Mouse (Mus musculus) mature B cell (primary cell): ENCODE measurements at regions not wholly inside any gene's neighbourhood (a gene's known extent, or its start where the extent isn't known, plus 50 kb on each side); places are given as distances from the start of the nearest gene placed in this dataset.

Experiments used
- in situ Hi-C: fragments of 300-500 bp; cut with MboI; formaldehyde crosslinking; loops from 2 replicates; pipeline ENCODE4 v1.14.3; 2019

DNA sequence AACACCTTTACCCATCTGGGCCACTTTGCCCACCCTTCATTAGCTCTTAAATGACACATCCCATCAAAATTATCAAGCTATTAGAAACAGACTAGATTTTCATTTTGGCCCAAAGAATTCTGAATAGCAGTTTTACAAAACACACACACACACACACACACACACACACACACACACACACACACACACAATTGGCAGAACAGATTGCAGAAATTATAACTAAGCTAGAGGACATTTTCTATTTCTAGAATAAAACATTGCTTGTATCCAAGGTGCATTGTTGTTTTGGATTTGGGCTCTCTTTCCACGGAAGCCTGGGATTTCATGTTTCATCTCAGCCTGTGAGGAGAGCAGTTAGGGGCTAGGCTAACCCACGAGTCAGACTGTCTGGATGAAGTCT is 455.1 kb downstream of the Etnk1 start:
- in situ Hi-C loops: loop anchor here (25.0 kb wide), 1 partner anchor 1390 kb away; no protein-coding TSS in a partner anchor

GRCm38 (mm10) chr6:143624901-143625300 is 457.9 kb downstream of the Etnk1 start:
- in situ Hi-C loops: loop anchor here (25.0 kb wide), 1 partner anchor 1387 kb away; no protein-coding TSS in a partner anchor

DNA sequence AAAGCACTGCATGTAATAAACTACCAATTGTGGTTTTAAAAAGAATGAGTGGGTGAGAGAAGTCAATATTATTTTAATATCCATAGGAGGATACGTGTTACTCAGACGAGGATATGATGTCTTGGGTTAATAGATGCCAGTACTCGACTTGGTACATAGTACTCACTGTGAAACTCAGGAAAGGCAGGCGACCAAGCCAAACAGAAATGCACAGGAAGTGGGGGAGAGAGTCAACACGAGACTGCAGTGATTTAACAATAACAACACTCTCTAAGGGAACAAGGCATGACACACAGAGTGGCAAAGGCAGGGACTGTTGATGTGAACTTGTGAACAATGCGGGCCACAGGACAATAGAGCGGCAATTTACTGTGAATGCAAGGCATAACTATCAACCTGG is 464.6 kb downstream of the Etnk1 start:
- in situ Hi-C loops: no loop called here

GRCm38 (mm10) chr6:143633710-143634109 is 466.7 kb downstream of the Etnk1 start:
- in situ Hi-C loops: no loop called here

- in situ Hi-C loops: no loop called here
These were observed 467.3 kb downstream of the Etnk1 start for GRCm38 (mm10) chr6:143634334-143634733.

DNA sequence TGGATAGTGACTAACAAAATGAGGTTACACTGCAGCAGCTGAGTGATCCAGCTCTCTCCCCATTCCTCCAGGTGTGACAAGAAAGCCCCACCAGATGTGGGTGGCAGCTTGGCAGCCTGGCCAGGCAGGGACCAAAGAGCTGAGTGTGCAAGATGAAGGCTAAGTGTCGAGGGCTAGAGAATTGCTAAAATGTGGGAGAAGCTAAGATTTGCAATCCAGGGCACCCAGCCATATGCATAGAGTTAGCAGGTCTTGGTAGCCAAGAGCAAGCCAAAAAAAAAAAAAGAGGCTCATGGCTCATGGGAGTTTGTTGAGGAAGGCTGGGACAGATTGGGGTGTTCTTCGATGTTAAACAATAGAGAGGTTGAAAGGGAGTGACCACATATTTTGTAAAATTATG is 468.0 kb downstream of the Etnk1 start:
- in situ Hi-C loops: no loop called here

DNA sequence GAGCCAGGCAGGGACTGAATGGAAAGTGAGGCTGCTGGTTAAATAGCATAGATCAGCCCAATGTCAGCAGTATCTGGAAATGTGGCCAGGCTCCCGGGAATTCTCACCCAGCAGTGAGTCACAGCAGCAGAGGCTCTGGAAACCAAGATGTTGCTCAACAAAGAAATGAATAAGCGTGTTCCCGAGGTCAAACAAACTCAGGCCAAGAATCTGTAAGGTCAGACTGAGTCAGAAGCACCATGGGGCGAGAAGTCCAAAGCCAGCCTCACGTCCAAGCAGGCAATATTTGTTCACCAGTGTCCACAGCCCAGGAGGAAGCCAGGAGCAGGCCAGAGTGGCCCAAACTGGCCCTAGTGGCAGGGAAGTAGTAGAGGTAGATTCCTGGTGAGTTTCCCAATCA is 473.6 kb downstream of the Etnk1 start:
- in situ Hi-C loops: no loop called here

DNA sequence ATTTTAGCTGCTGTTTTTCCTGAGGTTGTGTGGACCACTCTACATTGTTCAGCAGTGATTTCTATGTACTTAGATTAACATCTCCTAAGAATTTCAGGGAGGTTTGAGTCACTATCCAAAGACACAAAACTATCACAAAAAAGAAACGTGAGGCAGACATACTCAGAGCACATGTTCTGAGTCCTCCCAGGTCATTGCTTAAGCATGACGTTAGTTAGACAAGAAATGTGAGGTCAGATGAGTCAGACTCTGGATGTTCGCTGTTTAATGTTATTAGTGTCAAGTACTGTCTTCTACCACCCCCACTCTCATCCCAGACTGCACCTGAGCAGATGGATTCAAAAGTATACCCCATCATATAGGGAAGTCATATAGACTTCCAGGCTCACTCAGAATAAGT is 475.0 kb downstream of the Etnk1 start:
- in situ Hi-C loops: no loop called here

GRCm38 (mm10) chr6:143645989-143646388 is 479.0 kb downstream of the Etnk1 start:
- in situ Hi-C loops: no loop called here

- in situ Hi-C loops: no loop called here
These were observed 481.5 kb downstream of the Etnk1 start for GRCm38 (mm10) chr6:143648501-143648900.

DNA sequence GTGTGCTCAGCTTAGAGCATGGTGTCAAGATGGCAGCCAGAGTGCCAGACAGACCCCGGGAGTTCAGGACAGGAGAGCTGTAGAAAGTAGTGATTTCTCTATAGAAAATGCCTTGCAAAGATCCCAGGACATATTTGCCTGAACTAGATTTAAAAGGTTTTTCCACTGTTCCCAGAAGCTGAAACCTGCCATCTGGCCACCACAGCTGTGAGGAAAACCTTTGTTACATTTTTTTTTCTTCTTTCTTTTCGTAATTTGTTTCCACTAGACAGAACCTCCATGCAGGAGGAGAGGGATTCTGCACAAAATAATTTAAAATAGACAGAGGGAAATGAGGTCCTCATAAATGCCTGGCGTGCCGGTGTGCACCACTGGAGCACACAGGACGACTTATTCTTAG is 489.6 kb downstream of the Etnk1 start:
- in situ Hi-C loops: no loop called here

- in situ Hi-C loops: no loop called here
These were observed 493.8 kb downstream of the Etnk1 start for GRCm38 (mm10) chr6:143660837-143661236.

GRCm38 (mm10) chr6:143663306-143663705 is 496.3 kb downstream of the Etnk1 start:
- in situ Hi-C loops: no loop called here

GRCm38 (mm10) chr6:143665374-143665773 is 498.4 kb downstream of the Etnk1 start:
- in situ Hi-C loops: no loop called here

- in situ Hi-C loops: no loop called here
These were observed 501.5 kb downstream of the Etnk1 start for GRCm38 (mm10) chr6:143668551-143668950.

DNA sequence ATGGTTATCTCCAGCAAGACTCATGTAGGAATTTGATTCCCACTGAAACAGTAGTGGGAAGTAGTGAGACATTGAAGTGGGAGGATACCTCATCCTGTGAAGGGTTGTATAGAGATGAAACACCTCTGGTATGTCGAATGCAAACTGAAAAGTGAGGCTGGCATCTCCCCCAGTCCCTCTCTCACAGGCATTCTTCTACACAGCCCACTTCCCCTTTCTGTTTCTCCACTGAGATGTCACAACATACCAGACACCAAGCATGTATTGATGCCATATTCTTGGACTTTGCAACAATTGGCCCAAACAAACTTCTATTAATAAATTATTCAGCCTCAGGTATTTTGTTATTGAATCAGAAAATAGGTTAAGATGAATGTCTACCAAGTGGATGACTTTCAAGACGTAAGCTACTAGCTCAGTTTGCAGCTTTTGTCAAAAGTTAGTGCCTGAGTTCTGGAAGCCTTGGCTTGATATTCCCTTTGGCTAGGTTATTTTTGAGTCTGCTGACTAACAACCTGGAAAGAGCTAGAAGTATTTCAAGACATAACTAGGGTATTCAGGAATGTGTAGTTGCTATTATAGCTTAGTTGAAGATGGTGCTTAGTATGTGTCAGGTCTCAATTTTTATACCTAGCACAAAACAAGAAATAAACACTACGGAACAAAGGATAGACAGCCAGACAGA is 502.6 kb downstream of the Etnk1 start:
- in situ Hi-C loops: no loop called here

DNA sequence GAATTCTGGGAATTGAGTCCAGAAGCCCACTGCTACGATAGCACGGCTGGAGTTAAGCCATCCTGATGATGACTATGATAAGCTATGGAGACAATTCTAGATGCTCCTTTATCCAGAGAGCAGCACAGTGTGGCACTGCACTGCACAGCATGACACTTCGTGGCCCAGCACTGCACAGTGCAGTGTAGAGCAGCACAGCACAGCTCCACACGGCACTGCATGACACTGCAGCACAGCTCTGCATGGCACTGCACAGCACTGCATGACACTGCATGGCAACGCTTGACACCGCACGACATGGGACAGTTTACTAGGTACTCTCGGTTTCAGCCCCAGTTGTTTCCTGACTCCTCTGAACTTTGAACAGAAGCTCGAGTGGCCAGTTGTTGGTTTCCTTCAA is 523.1 kb downstream of the Etnk1 start:
- in situ Hi-C loops: no loop called here

- in situ Hi-C loops: no loop called here
These were observed 523.8 kb downstream of the Etnk1 start for GRCm38 (mm10) chr6:143690866-143691265.

GRCm38 (mm10) chr6:143697997-143698396 is 531.0 kb downstream of the Etnk1 start:
- in situ Hi-C loops: no loop called here

GRCm38 (mm10) chr6:143703984-143704383 is 537.0 kb downstream of the Etnk1 start:
- in situ Hi-C loops: no loop called here

GRCm38 (mm10) chr6:143706451-143706850 is 539.4 kb downstream of the Etnk1 start:
- in situ Hi-C loops: no loop called here

DNA sequence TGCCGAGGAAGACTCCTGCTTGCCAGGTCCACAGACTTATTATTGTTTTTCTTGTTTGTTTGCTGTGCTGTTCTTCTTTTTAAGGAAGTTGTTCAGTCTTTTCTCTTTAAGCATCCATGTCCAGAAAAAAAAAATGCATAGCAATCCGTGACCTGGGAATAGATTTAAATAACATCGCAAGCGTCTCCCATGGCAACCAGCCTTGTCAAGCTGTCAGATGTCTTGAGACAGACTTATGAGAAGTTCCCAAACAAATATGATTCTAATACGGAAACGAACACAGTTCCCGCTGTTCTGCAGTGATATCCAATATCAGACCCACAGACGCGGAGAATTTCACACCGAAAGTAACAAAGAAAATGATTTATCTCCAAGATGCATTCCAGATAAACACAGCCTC is 547.4 kb downstream of the Etnk1 start:
- in situ Hi-C loops: no loop called here

- in situ Hi-C loops: no loop called here
These were observed 583.1 kb downstream of the Etnk1 start for GRCm38 (mm10) chr6:143750074-143750473.
